Mouse (Mus musculus): Measurements from ENCODE around the gene Socs4.

- TF ChIP-seq CTCF (conservative IDR thresholded peaks at IDR 0.05; ENCODE audit: low read length): no peak
- no peak for TF ChIP-seq NANOG (IDR thresholded peaks at IDR 0.05; ENCODE audit: borderline replicate concordance, low read length)
These were observed 65.1 kb downstream of the Socs4 start for GRCm38 (mm10) chr14:47341811-47342291.
